Mouse (Mus musculus): Measurements from ENCODE around the gene Prok1.

Gene Prok1

GRCm38 (mm10) chr3:107238051-107238450, 1.5 kb downstream of the Prok1 start:
- DNase-seq (ENCODE audit: low read depth, low spot score) = no peak

GRCm38 (mm10) chr3:107233945-107234344, 5.6 kb downstream of the Prok1 start:
- DNase-seq (ENCODE audit: low read depth, low spot score) = no peak

- DNase-seq (ENCODE audit: low read depth, low spot score) = peak; percentile 76
These were observed 6.1 kb downstream of the Prok1 start for GRCm38 (mm10) chr3:107233351-107233813.

- no peak for DNase-seq (ENCODE audit: low read depth, low spot score)
These were observed 8.3 kb downstream of the Prok1 start for GRCm38 (mm10) chr3:107231202-107231601.

- no peak for DNase-seq (ENCODE audit: low read depth, low spot score)
These were observed 9.0 kb downstream of the Prok1 start, which contains the start of gene A630076J17Rik for GRCm38 (mm10) chr3:107230527-107230926. A630076J17Rik (plus strand) TSS chr3:107230614.

GRCm38 (mm10) chr3:107229822-107230221, 9.7 kb downstream of the Prok1 start:
- DNase-seq (ENCODE audit: low read depth, low spot score) = no peak

- no peak for DNase-seq (ENCODE audit: low read depth, low spot score)
These were observed 10.3 kb downstream of the Prok1 start for GRCm38 (mm10) chr3:107229221-107229620.

- DNase-seq (ENCODE audit: low read depth, low spot score) = no peak
These were observed 13.7 kb downstream of the Prok1 start for GRCm38 (mm10) chr3:107225820-107226219.

- no peak for DNase-seq (ENCODE audit: low read depth, low spot score)
These were observed 16.3 kb downstream of the Prok1 start for GRCm38 (mm10) chr3:107223230-107223629.

- DNase-seq (ENCODE audit: low read depth, low spot score) = no peak
These were observed 17.9 kb downstream of the Prok1 start, which contains the start of gene Cym for GRCm38 (mm10) chr3:107221608-107222007. Cym (minus strand) TSS chr3:107221732.

- DNase-seq (ENCODE audit: low read depth, low spot score) = no peak
These were observed 20.9 kb downstream of the Prok1 start for GRCm38 (mm10) chr3:107218572-107218971.

GRCm38 (mm10) chr3:107217101-107217480, 22.4 kb downstream of the Prok1 start:
- no peak for DNase-seq (ENCODE audit: low read depth, low spot score)

- no peak for DNase-seq (ENCODE audit: low read depth, low spot score)
These were observed 23.0 kb downstream of the Prok1 start for GRCm38 (mm10) chr3:107216400-107217100.

GRCm38 (mm10) chr3:107214606-107215005, 24.9 kb downstream of the Prok1 start:
- no peak for DNase-seq (ENCODE audit: low read depth, low spot score)

- no peak for DNase-seq (ENCODE audit: low read depth, low spot score)
These were observed 31.8 kb downstream of the Prok1 start for GRCm38 (mm10) chr3:107207625-107208253.

- DNase-seq (ENCODE audit: low read depth, low spot score) = no peak
These were observed 32.9 kb downstream of the Prok1 start for GRCm38 (mm10) chr3:107206490-107207150.

- peak; percentile 66 for DNase-seq (ENCODE audit: low read depth, low spot score)
These were observed 33.5 kb downstream of the Prok1 start for GRCm38 (mm10) chr3:107205994-107206393.

- no peak for DNase-seq (ENCODE audit: low read depth, low spot score)
These were observed 34.3 kb downstream of the Prok1 start for GRCm38 (mm10) chr3:107205170-107205569.

- DNase-seq (ENCODE audit: low read depth, low spot score) = no peak
These were observed 35.1 kb downstream of the Prok1 start for GRCm38 (mm10) chr3:107204413-107204812.

GRCm38 (mm10) chr3:107201310-107202180, 38.0 kb downstream of the Prok1 start:
- no peak for DNase-seq (ENCODE audit: low read depth, low spot score)

- DNase-seq (ENCODE audit: low read depth, low spot score) = peak; percentile 18
These were observed 51.1 kb downstream of the Prok1 start for GRCm38 (mm10) chr3:107188226-107188899.
